Mouse (Mus musculus) stomach, postnatal 0 days (tissue): ENCODE measurements around the gene Trpm3.

Source experiments
- CTCF ChIP-seq: IDR thresholded peaks from 2 replicates; pipeline ENCODE4 v1.5.1; 2016; ENCODE audit warnings: antibody characterized with exemption, low read depth, mild to moderate bottlenecking, moderate library complexity
- EP300 ChIP-seq: optimal IDR thresholded peaks from 2 replicates; pipeline ENCODE3; 2016; ENCODE audit warnings: antibody characterized with exemption

DNA sequence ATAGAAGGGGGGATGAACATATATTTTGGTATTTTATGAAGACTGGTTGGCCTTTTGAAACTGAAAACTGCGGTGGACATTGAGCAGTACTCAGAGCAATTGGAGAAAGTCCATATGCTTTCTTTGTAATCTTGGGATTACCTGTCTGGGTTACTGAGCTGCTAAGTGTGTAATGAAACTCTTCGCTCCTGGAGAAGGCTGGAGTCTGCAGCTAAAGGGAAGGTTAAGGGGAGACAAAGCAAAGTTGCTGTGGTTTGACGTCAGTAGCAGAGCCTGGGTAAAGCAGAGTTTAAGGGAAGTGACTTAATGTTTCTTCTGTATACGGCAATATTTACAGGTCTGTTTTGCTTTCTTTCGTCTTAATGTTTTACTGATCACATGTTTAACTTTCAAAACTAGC, 554.1 kb downstream of the Trpm3 start:
- TF ChIP-seq CTCF (no peak), EP300 (no peak)
